Mouse (Mus musculus) heart, postnatal 10 days (tissue): Measurements from ENCODE around the gene Fam122c. TPM values are rescaled to one million over a fixed set of nuclear protein-coding genes. Genes with fewer than 3 reads are reported as not detected.
"Not testable (repeated sequence)": the region's sequence is repeated elsewhere in the genome, so short reads cannot be mapped to it uniquely, and the experiment has no call there.

Experiments used
- DNase-seq, 2 experiments: peaks; one replicate each; pipeline ENCODE4 v3.0.0; 2021
- intact Hi-C: fragments of 180-260 bp; cut with DNase I; formaldehyde crosslinking; loops from one replicate; pipeline ENCODE4 v1.15.1; 2025
- total RNA-seq, 2 experiments: library from RNA; stranded (reverse); gene quantifications; 2 replicates each; pipeline ENCODE4 v1.2.3; 2021

Fam122c gene
- total RNA-seq, result not detected

DNA sequence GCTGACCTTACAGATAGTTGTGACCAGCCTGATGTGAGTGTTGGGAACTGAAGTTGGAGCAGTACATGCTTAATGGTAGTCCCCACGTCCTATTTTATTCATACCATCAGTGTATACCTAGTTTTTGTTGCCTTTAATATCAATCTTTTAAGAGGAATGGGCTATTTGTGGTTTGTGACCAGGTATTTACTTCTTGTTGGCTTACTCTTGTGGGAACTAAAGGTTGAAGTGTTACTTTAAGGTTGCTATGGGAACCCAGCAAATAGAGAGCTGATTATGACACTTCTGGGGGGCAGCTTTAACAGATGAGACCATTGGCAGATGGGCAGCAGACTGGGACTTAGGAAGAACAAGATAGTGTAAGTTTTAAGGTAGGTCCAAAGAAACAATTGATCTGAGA is at the start of gene Fam122c:
TSS of gene Fam122c (plus strand) at position 301 of the 400 bp plus-strand sequence.
- intact Hi-C loops, result loop anchor here (5.0 kb wide), 1 partner anchor 64 kb away; no protein-coding TSS in a partner anchor
- no peak for DNase-seq

DNA sequence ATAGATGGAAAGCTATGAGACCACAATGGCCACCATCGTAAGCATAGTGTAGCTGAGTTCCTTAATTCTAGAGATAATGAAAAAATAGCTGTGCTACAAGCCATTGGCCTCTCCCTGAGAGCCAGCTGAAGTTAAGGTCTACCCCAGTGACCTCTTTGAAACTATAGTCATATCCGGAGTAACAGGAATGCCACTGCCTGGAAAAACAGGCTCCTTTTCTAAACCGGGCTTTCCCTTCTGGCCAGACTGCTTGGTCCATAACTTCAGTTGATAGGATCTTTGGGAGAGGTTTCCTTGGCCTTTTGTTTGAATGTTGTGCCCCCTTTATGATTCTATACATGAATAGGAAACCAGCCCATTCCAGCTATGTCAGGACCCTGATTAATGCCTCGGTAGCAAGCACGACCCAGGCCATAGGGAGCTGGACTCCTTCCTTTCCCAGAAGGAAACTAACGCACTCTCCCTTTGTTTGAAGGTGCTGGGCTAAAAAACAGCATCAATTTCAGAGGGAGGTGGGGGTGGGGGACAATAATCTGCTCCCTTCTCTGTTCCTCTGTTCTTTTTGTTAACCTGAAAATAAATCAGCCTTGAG is 48.8 kb upstream of the Fam122c start:
- DNase-seq, result no peak
- intact Hi-C loops, result no loop called here

DNA sequence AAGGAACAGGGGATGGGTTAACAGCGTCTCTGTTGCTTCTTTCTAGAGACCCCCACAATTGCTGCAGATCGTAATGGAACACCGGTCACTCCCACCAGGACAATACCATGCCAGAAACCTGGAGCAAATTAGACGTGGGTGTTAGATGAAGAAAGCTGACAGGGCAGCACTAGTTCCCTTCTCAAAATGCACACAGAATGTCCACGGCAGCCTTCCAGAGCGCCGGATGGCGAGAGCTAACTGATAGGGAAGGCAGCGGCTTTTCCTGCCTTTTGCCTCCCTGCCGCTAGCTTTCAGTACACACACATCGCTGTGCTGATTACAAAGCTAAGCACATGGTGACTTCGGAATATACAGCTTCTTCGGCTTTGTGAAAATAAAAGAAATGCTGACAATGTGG is 41.3 kb upstream of the Fam122c start:
- peak in 1 of 2 experiments; percentile 55 for DNase-seq

DNA sequence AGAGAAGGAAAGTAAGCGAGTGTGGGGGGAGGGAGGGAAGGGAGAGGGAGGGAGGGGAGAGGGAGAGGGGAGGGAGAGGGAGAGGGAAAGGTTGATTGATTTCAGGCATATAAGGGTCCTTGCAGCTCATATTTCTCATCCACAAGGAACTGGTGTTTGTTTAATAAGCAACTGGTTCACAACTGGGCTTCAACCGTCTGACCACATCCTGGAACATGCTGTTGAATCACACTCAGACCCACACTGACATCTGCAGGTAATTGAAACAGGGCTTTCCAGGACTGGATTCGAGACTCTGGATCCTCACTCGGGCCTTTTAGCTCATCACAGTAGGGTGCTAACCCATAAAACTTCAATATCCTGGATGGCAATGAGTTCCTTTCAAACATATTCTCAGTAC is 39.5 kb upstream of the Fam122c start:
- intact Hi-C loops, result loop anchor here (2.0 kb wide), 2 partner anchors 179 to 209 kb away; no protein-coding TSS in a partner anchor
- peak in 1 of 2 experiments; percentile 42 for DNase-seq

More for the DNA sequence above, 41.3 kb upstream of the Fam122c start:
- intact Hi-C loops, result loop anchor here (2.0 kb wide), 2 partner anchors 177 to 207 kb away; no protein-coding TSS in a partner anchor

GRCm38 (mm10) chrX:53236404-53236803 is 36.8 kb upstream of the Fam122c start:
- intact Hi-C loops, result no loop called here
- DNase-seq, result no peak

DNA sequence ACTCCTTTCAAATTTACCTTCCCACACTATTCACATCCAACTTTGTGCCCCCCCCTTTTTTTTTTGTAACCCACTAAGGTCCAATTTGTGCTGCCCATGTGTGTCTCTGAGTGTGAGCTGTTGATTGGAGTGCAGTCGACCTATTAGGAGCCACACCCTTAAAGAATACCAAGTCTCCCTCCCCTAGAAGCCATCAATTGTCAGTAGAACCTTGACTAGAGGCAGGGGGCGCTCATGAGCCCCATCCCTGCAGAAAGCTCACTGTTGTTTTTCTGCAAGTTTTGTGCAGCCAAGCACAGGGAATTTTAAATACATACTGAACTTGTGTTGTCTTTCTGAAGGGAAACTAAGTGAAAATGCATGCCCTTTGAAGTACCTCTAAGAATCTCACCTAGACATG is 35.3 kb upstream of the Fam122c start:
- intact Hi-C loops, result no loop called here
- DNase-seq, result no peak

GRCm38 (mm10) chrX:53240011-53240410 is 33.2 kb upstream of the Fam122c start, which contains the start of gene Plac1:
Gene Plac1, minus strand, starts transcription at chrX:53240111.
- intact Hi-C loops, result no loop called here

GRCm38 (mm10) chrX:53255195-53255594 is 18.0 kb upstream of the Fam122c start:
- intact Hi-C loops, result no loop called here
- peak in 1 of 2 experiments; percentile 16 for DNase-seq

More at GRCm38 (mm10) chrX:53240011-53240410, 33.2 kb upstream of the Fam122c start, which contains the start of gene Plac1:
- DNase-seq, result no peak

- intact Hi-C loops, result no loop called here
Observed at GRCm38 (mm10) chrX:53266186-53266585, 7.0 kb upstream of the Fam122c start.

GRCm38 (mm10) chrX:53268856-53269255 is 4.4 kb upstream of the Fam122c start:
- intact Hi-C loops, result no loop called here

More at GRCm38 (mm10) chrX:53266186-53266585, 7.0 kb upstream of the Fam122c start:
- peak in 1 of 2 experiments; percentile 14 for DNase-seq

DNA sequence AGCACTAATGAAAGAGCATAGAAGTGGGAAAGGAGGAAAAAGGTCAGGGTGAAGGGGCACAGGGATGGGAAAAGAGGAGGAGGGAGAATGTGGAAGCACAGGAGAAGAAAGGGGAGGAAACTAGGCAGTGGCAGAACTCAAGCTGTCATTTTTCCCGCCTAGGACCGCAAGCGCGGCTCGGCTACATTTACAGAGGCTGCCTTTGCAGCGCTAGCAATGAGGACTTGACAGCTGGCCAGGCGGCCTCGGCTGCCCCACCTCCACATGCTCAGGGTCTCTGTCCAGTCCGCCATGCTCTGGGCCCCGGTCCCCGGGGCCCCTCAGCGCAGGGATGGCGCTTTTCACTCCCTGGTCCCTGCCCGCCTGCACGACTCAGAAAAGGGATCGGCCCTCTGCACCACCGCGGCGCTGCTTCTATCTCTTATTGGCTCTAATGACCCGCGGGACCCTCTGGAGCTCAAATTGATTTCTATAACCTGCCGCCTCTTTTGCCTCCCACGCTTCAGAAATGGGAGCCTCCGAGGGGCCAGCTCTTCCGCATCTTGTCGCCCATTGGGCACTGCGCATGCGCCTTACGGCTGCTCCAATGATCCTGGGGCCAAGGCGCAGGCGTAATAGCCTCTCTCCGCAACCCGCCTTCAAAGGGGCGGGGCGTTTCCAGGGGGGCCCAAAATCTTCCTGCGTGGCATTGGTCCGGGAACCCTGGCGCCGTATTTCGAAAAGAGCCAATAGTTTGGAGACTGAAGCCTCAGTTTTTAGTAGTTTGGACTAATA is 3.7 kb upstream of the Fam122c start, which contains the start of gene Fam122b:
TSS of gene Fam122b (minus strand) at position 517 of the 774 bp plus-strand sequence.
- intact Hi-C loops, result loop anchor here (5.0 kb wide), 1 partner anchor 68 kb away; no protein-coding TSS in a partner anchor
- peak; percentile 92 for DNase-seq

More at GRCm38 (mm10) chrX:53268856-53269255, 4.4 kb upstream of the Fam122c start:
- DNase-seq, result peak; percentile 62 to 70

DNA sequence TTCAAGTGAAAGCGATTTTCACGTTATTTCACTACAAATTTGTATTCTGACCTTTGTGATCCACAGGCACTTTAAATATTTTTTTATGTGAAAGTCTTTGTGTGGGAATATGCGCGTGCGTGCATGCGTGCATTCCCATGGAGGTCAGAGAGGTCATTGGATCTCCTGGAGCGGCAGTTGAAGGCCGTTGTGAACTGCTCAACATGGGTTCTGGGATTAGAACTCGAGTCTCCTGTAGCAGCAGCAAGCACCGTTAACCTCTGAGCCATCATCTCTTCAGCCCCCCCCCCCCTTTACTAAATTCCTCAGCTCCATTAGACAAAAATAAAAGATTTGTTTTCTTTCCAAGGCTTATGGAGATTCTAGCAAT is 3.2 kb upstream of the Fam122c start:
- intact Hi-C loops, result loop anchor here (5.0 kb wide), 1 partner anchor 67 kb away; no protein-coding TSS in a partner anchor

GRCm38 (mm10) chrX:53271628-53272027 is 1.6 kb upstream of the Fam122c start:
- intact Hi-C loops, result loop anchor here (5.0 kb wide), 1 partner anchor 66 kb away; no protein-coding TSS in a partner anchor
- DNase-seq, result not testable (repeated sequence)

More for the DNA sequence above, 3.2 kb upstream of the Fam122c start:
- DNase-seq, result no peak

- DNase-seq, result peak in 1 of 2 experiments; percentile 2
- intact Hi-C loops, result no loop called here
Observed at GRCm38 (mm10) chrX:53287924-53288323, 14.7 kb downstream of the Fam122c start.

DNA sequence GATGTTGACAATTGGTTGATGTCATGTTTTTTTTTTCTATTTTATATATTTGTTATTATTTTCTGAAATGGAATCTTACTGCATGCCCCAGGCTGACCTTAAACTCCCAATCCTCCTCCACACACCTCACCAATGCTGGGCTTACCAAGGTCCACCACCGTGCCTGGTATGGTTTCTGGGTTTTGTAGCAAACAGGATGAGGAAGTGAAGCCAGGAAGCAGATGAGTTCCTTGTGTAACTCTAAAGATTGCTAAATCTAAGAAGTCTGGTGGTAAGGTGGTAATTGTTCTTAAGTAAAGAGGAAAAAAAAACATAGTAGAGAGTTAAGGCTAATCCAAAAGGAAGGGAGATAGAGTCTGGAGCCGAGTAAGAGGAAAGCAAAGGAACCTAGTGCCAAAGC is 47.3 kb downstream of the Fam122c start:
- DNase-seq, result no peak
- intact Hi-C loops, result no loop called here

GRCm38 (mm10) chrX:53321111-53321510 is 47.9 kb downstream of the Fam122c start:
- intact Hi-C loops, result no loop called here
- peak; percentile 10 to 31 for DNase-seq

DNA sequence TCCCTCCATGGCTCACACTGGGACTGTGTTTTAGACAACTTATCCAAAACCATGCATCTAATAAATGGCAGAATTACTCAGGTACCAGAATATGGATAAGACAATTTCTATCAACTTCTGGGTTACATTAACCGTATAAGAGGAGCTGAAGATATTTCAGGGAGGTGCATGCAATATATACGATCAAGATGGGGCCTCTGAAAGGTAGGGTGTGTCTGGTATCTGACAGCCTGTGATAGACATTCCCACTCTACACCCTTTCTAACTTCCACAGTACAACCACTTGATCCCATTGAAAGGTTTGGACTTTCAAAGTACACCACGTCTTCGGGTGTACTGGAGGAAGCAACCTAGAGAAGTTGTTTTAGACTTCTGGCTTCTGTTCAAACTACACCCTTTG is 57.2 kb downstream of the Fam122c start:
- DNase-seq, result no peak
- intact Hi-C loops, result no loop called here

GRCm38 (mm10) chrX:53337355-53337754 is 64.1 kb downstream of the Fam122c start:
- intact Hi-C loops, result loop anchor here (5.0 kb wide), 1 partner anchor 65 kb away; the partner anchor contains the start of gene Fam122c

DNA sequence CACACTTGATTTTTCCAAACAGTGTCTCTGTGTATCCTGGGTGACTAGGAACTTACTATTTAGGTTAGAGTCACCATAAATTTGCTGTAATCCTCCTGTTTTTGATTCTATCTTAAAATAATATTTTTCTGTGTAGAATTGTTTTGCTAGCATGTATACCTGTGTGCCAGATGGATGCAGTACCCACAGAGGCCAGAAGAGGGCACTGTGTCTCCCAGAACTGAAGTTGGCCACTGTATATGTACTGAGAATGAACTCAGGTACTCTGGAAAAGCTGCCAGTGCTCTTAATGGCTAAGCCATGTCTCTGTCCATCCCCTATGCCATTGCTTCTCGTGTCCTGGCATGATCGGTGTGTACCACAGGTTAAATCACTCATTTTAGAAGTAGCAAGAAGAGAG is 68.3 kb downstream of the Fam122c start:
- DNase-seq, result peak; percentile 32 to 65
- intact Hi-C loops, result no loop called here

More at GRCm38 (mm10) chrX:53337355-53337754, 64.1 kb downstream of the Fam122c start:
- peak; percentile 13 to 17 for DNase-seq

DNA sequence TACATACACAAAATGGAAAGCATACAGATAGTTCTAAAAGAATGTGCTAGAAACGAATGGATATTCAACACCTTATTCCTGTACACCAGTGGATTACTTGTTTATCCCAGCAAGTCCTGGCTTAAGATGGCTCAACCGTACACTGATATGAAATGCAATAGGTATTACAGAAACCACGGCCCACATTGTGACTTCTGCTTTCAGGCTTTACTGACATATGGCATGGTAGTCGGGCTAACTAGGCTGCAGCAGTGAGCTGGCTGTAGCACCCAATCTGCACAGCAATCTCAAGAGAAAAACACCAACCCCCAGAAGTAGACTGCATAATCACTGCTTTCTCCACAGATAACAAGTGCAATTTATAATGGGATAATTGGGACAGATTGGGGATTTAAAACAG is 75.2 kb downstream of the Fam122c start:
- intact Hi-C loops, result no loop called here
- no peak for DNase-seq
